Mouse (Mus musculus): Measurements from ENCODE around the gene Cbx8. TPM values are rescaled to one million over a fixed set of nuclear protein-coding genes. Genes with fewer than 3 reads are reported as not detected.

Cbx8 gene
- polyA plus RNA-seq, 1 experiment from 2014 or later = 4.0 TPM

DNA sequence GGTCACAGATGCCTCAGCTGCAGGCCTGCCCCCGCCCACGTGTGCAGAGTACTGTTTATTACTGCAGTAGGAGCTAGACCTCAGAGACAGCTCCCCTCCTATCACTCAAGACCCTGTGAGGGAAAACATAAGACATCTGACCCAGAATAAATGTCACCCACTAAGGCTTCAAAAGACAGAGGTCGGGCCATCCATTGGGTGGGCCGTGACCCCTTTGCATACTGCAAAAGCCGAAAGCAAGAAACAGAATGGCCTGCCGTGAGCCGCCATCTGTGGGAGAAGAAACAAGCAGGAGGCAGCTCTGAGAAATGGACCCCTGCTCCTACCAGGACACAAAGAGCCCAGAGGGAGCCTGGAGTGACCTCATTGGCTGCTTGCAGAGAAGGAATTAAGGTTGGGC, 23.3 kb downstream of the Cbx8 start:
- Histone ChIP-seq H3K79me2 (ENCODE audit: inconsistent target) (no peaks in the 10 kb centered on the region), H3K27ac (no peak overlapping the region), H3K36me3 (ENCODE audit: inconsistent target) (no peaks in the 10 kb centered on the region), H3K4me3 (ENCODE audit: inconsistent target) (no peak overlapping the region)
- WGBS (ENCODE audit: missing documents) = 97% methylated on average over 7 of the region's 7 CpGs

DNA sequence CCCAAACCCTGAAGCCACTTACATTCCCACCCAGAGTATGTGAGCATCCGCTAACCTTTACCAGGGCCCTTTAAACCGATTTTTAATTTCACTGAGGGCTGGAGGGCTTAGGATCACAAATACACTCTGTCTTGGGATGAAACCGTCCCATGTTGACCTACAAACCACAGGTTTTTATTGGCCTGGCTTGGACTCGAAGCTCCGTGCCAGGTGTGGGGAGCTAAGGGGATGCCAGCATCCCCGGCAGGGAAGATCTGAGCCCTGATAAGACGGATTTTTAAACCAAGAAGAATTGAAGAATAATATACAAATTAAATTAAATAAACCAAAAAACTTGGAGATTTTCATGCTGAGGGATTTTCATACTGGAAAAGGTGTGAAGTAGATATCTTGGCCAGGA, 26.3 kb downstream of the Cbx8 start:
- H3K4me3 ChIP-seq (ENCODE audit: inconsistent target) = no peak overlapping the region
- 89% methylated on average over 7 of the region's 7 CpGs for WGBS (ENCODE audit: missing documents)
- no peaks in the 10 kb centered on the region for H3K36me3 ChIP-seq (ENCODE audit: inconsistent target)
- no peaks in the 10 kb centered on the region for H3K79me2 ChIP-seq (ENCODE audit: inconsistent target)
- no peak overlapping the region for H3K27ac ChIP-seq

DNA sequence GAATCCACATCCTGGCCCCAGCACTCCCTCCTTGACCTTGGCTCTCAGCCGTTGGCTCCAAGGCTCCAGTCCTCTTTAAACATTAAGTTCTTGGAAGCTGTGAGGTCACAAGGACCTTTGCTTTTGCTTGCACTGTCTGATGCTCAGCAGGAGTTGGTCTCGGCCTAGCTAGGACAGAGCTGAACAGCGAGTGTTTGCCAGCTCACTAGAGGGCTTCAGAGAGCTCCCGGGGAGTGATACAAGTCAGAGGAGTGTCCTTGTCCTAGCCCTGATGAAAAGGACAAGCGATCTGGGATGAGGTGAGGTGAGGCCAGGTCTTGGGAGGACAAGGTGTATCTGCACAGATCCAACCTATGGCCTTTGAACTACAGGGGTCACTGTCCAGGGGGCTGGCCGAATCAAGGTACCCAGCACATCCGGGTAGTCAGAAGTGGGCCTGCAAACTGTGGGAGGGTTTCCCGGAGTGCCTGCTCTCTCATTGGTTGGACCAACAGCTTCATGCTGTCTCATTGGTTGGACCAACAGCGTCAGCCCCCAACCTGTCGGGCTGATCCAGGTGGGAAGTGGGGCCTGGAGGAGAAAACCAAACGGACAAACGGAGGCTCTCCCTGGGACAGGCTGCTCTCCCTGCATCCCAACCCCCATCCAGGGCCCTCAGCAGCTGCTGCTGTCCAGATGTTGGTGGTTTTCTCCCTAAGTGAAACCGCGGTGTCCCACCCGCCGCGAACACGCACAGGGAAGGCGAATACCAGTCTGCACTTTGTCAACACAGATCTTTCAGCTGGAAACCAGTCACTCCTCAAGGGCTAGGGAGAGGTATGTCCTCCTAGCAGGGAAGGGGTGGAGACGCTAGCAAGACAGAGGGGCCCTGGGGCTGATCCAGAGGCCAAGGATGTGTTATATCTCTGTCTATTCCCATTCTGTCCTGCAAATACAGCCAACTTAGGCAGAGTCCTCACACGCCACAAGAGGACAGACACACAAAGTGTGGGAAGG, 33.0 kb downstream of the Cbx8 start:
- Histone ChIP-seq H3K27ac (no peak overlapping the region), H3K36me3 (ENCODE audit: inconsistent target) (no peaks in the 10 kb centered on the region), H3K4me3 (ENCODE audit: inconsistent target) (no peak overlapping the region), H3K79me2 (ENCODE audit: inconsistent target) (no peaks in the 10 kb centered on the region)
- 72% methylated on average over 21 of the region's 21 CpGs for WGBS (ENCODE audit: missing documents)

DNA sequence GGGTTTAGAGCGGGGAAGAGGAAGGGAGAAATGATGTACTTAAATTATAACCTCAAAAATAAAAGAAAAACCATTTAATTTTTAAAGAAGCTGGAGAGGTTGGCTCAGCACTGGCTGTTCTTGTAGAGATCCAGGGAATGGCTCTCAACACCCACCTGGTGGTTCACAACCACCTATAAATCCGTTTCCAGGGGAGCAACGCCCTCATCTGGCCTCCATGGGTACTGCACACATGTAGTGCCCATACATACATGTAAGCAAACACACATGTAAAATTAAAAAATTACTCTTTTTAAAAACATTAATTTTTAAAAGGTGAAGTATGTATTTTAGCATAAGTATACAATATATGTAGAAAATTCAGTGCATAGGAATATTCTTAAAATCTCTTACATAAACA, 34.3 kb downstream of the Cbx8 start:
- Histone ChIP-seq H3K27ac (no peak overlapping the region), H3K79me2 (ENCODE audit: inconsistent target) (no peaks in the 10 kb centered on the region), H3K36me3 (ENCODE audit: inconsistent target) (no peaks in the 10 kb centered on the region), H3K4me3 (ENCODE audit: inconsistent target) (no peak overlapping the region)
- WGBS (ENCODE audit: missing documents) = 39% methylated on average over 3 of the region's 3 CpGs

DNA sequence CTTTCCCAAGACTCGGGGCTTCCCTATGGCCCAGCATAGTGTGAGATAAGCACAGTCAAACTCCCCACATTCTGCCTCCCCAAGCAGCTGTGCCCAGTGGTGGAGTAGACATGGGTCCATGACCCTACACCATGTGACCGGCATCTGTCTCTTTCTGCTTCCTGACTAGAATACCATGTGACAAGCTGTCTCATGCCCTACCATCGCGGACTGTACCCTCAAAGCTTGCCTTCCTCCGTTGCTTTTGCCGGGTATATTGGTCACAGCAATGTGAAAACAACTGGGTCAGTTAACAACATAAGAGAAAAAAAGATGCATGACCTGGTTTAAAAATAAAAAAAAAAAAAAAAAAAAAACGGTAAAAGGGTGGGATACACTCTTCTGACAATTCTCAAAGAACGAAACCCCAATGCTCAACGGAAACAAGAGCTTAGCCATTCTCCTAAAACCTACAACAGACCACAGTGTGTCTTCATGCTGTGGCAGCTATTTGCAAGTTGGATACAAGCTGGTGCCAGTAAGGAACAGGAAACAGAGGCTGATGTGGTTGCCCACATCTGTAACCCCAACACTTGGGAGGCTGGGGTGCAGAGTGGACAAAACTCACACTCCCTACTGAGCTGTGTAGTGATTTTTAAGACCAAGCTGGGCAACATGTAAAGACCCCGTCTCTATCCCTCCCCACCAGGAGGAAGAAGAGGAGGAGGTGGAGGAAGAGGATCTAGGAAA, 35.1 kb downstream of the Cbx8 start:
- Histone ChIP-seq H3K27ac (no peak overlapping the region), H3K79me2 (ENCODE audit: inconsistent target) (no peaks in the 10 kb centered on the region), H3K36me3 (ENCODE audit: inconsistent target) (no peaks in the 10 kb centered on the region), H3K4me3 (ENCODE audit: inconsistent target) (no peak overlapping the region)
- 8% methylated on average over 10 of the region's 10 CpGs for WGBS (ENCODE audit: missing documents)

DNA sequence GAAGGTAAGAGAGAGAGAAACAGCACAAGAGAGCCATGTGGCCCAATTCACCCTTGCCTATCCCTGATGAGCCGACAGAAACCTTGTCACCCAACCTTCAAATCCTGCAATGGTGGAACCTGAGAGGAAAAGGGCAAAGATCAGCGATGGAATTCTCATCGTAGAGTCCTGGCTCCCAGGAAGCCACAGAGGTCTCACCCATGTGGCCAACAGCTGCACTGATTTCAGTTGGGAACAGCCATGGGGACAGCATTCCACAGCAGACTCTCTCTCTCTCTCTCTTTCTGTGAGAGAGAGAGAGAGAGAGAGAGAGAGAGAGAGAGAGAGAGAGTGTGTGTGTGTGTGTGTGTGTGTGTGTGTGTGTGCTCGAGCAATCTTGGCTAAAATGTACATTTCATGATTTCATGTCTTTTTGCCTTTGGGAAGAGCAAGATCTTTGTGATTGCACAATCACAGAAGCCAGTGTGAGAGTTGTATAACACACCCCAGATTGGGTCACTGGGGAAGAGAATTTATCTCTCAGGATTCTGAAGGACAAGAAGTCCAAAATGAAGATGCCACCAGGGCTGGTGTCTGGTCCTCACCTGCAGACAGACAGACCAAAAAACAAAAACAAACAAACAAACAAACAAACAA, 39.2 kb downstream of the Cbx8 start:
- no peak overlapping the region for H3K27ac ChIP-seq
- no peaks in the 10 kb centered on the region for H3K79me2 ChIP-seq (ENCODE audit: inconsistent target)
- H3K36me3 ChIP-seq (ENCODE audit: inconsistent target) = no peaks in the 10 kb centered on the region
- 61% methylated on average over 4 of the region's 4 CpGs for WGBS (ENCODE audit: missing documents)
- H3K4me3 ChIP-seq (ENCODE audit: inconsistent target) = no peak overlapping the region

DNA sequence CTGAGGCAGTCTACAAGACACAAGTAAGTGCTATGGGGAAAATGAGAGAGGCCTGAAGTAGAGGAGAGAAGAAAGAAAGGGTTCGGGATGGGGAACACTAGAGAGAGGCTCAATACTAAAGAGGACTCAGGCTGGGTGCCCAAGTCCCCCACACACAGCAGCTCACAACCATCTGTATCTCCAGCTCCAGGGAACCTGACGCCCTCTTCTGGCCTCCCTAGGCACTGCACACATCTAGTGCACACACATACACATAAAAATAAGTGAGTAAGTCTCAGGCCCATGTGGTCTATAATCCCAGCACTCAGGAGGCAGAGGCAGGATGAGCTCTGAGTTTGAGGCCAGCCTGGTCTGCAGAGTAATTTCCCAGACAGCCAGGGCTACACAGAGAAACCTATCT, 39.9 kb downstream of the Cbx8 start:
- Histone ChIP-seq H3K36me3 (ENCODE audit: inconsistent target) (no peaks in the 10 kb centered on the region), H3K4me3 (ENCODE audit: inconsistent target) (no peak overlapping the region), H3K27ac (no peak overlapping the region), H3K79me2 (ENCODE audit: inconsistent target) (no peaks in the 10 kb centered on the region)
- WGBS (ENCODE audit: missing documents) = 73% methylated on average over 2 of the region's 2 CpGs

DNA sequence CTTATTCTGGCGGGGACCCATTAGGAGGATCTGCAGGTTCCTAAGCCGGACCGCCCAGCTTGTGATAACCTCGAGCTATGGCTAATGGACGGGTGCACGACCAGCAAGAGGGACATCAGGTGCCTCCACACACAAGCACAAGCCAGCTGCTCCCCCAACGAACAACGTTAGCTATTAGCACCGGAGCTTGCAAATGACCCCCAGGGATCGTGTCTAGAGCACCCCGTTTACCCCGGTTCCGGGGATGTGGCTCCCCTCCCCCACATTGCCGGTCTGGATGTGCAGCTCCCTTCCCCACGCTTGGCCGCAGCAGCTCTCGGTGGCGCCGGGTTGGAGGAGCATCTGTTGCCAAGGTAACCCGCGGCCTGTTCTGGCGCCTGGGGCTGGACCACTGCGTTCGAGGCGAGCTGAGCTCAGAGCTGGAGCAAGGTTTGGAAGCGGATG, 41.4 kb downstream of the Cbx8 start:
- H3K27ac ChIP-seq = no peak overlapping the region
- no peaks in the 10 kb centered on the region for H3K79me2 ChIP-seq (ENCODE audit: inconsistent target)
- H3K36me3 ChIP-seq (ENCODE audit: inconsistent target) = no peaks in the 10 kb centered on the region
- no peak overlapping the region for H3K4me3 ChIP-seq (ENCODE audit: inconsistent target)
- 14% methylated on average over 25 of the region's 26 CpGs for WGBS (ENCODE audit: missing documents)

DNA sequence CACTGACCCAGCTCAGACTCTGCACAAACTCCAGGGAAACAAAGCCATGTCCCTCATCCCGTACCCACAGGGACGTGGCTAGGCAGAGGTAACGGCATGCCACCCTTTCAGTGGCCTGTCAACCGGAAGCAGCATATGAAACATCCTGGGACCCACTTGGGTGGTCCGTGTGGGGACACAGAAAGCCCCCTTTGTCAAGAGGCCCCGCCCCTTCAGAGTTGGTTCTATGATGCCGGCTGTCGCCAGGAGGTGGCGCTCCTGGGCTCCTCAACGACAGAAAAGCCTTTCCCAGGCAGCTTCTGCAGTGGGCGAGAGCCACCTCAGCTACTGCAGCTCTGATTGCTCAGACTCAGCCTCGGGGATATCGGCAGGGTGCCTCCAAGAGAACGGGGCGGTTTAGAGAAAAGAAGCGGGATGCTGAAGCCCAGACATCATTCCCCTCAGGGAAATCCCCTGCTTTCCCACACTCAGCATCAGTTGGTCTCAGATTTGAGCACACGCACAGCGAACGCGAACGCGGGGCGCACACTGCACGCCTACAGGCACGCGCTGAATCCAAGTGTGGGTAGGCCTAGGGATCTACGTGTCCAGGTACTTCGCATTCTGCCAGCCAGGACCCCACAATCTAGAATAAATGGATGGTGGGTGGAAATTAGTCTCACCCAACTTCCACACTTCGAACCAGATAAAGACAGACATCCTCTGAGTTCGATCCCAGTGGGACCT, 42.1 kb downstream of the Cbx8 start:
- Histone ChIP-seq H3K27ac (no peak overlapping the region), H3K36me3 (ENCODE audit: inconsistent target) (no peaks in the 10 kb centered on the region), H3K79me2 (ENCODE audit: inconsistent target) (no peaks in the 10 kb centered on the region), H3K4me3 (ENCODE audit: inconsistent target) (no peak overlapping the region)
- 24% methylated on average over 30 of the region's 30 CpGs for WGBS (ENCODE audit: missing documents)

DNA sequence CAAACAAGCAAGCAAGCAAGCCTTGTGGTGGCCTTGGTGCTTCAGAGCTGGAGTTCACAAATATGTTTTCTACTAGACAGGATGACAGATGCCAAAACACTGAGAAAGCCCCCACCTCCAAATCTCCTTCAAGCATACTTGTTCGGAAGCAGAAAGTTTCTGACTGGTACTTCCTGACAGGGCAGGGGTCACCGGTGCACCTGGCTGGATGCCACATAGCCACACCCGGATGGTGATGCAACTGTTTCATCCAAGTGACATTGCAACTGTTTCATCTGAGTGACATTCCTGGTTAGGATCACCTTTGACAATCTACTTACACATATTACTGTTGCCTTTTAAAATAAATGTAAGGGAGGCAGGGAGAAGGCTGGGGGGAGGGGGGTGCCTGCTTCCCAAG, 43.6 kb downstream of the Cbx8 start:
- no peaks in the 10 kb centered on the region for H3K79me2 ChIP-seq (ENCODE audit: inconsistent target)
- no peak overlapping the region for H3K27ac ChIP-seq
- WGBS (ENCODE audit: missing documents) = 41% methylated on average over 3 of the region's 3 CpGs
- H3K4me3 ChIP-seq (ENCODE audit: inconsistent target) = no peak overlapping the region
- no peaks in the 10 kb centered on the region for H3K36me3 ChIP-seq (ENCODE audit: inconsistent target)

DNA sequence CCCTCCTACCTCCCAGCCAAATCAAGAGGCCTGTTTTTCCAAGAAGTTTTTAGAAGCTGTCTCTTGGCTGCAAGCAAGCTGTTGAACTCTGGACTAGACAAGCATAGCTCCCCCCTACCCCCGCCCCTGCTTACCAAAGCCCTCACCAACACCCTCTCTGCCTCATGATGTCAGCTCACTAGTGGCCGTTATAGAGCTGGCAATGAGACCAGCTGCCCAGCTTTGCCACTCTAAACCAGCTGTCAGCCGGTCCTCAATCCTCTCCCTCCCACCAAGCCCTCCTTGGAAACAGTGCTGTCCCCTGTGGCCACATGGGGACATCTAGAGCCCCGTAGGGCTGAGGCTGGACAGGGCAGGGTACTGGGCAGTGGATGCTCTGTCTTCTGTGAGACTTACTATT, 45.3 kb downstream of the Cbx8 start:
- no peak overlapping the region for H3K4me3 ChIP-seq (ENCODE audit: inconsistent target)
- H3K79me2 ChIP-seq (ENCODE audit: inconsistent target) = no peaks in the 10 kb centered on the region
- no peak overlapping the region for H3K27ac ChIP-seq
- H3K36me3 ChIP-seq (ENCODE audit: inconsistent target) = no peaks in the 10 kb centered on the region
- WGBS (ENCODE audit: missing documents) = 93% methylated on average over 4 of the region's 4 CpGs

DNA sequence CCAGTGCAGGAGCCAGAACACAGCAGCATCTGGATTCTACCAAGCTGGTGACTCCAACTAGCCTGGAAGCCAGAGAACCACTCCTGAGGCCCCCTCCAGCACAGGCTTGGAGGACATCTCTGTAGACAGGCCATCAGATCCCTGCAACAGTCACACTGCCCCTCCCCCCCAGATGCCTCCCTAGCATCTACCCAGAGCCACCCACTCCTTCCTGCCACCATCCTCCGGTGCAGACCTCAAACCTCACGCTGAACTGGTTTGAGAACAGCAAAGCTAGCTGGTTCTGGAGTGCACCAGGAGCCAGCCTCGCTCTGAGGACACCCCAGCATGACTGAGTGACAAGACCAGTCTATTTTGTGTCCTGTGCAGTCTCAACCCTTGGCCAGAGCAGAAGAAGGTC, 48.0 kb downstream of the Cbx8 start:
- H3K4me3 ChIP-seq (ENCODE audit: inconsistent target) = no peak overlapping the region
- H3K36me3 ChIP-seq (ENCODE audit: inconsistent target) = no peaks in the 10 kb centered on the region
- no peak overlapping the region for H3K27ac ChIP-seq
- 2% methylated on average over 3 of the region's 3 CpGs for WGBS (ENCODE audit: missing documents)
- H3K79me2 ChIP-seq (ENCODE audit: inconsistent target) = no peaks in the 10 kb centered on the region

DNA sequence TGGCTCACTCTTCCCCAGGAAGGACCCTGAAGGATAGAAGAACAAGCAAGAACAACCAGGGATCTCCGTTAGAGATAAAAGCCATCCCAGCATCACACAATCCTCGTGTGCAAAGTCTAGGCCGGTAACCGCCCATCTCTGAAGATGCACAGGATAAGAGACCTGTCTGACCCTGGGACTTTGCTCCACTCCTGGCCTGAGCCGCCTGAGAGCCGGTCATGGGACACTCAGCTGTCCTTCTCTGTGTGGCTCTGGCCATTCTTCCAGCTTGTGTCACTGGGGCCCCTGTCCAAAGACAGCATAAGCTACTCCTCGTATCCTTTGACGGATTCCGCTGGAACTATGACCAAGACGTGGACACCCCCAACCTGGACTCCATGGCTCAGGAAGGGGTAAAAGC, 52.8 kb downstream of the Cbx8 start, which contains the start of gene Enpp7:
TSS of gene Enpp7 (plus strand) at position 190 of the 400 bp plus-strand sequence.
- no peaks in the 10 kb centered on the region for H3K79me2 ChIP-seq (ENCODE audit: inconsistent target)
- H3K27ac ChIP-seq = no peak within 1 kb of the TSS
- H3K36me3 ChIP-seq (ENCODE audit: inconsistent target) = no peaks in the 10 kb centered on the region
- WGBS (ENCODE audit: missing documents) = 97% methylated on average over 10 of the region's 10 CpGs
- H3K4me3 ChIP-seq (ENCODE audit: inconsistent target) = no peak within 1 kb of the TSS
